Mouse (Mus musculus) liver, adult 2 months (tissue): ENCODE measurements at regions not wholly inside any gene's neighbourhood (a gene's known extent, or its start where the extent isn't known, plus 50 kb on each side); places are given as distances from the start of the nearest gene placed in this dataset.

Experiments used
- DNase-seq: peaks from one replicate; pipeline ENCODE4 v3.0.0-alpha.2; 2011; ENCODE audit warnings: low read depth, low spot score; ENCODE audit errors: extremely low read depth
- H3K27ac ChIP-seq: fragments of 200-500 bp; replicated peaks from 2 replicates; pipeline ENCODE4 v1.5.1; 2012; ENCODE audit warnings: low read depth, mild to moderate bottlenecking, control low read depth, inconsistent platforms, low read length; ENCODE audit not compliant: insufficient read depth
- H3K27me3 ChIP-seq: fragments of 200-500 bp; 2 replicates; pipeline ENCODE4 v1.6.1; 2012; ENCODE audit warnings: mild to moderate bottlenecking, moderate library complexity, low read length, inconsistent platforms; ENCODE audit not compliant: control insufficient read depth, insufficient read depth
- H3K36me3 ChIP-seq: fragments of 200-500 bp; 2 replicates; pipeline ENCODE4 v1.6.1; 2012; ENCODE audit warnings: low read length, inconsistent platforms; ENCODE audit not compliant: control insufficient read depth, insufficient read depth
- H3K4me1 ChIP-seq: fragments of 200-500 bp; 2 replicates; pipeline ENCODE4 v1.6.1; 2011; ENCODE audit warnings: low read length; ENCODE audit not compliant: control insufficient read depth, insufficient read depth
- H3K4me3 ChIP-seq: fragments of 200-500 bp; 2 replicates; pipeline ENCODE4 v1.5.1; 2011; ENCODE audit warnings: low read depth, mild to moderate bottlenecking, control low read depth, low read length, moderate library complexity; ENCODE audit not compliant: insufficient read depth
- H3K79me2 ChIP-seq: fragments of 200-500 bp; 2 replicates; pipeline ENCODE4 v1.6.1; 2012; ENCODE audit warnings: inconsistent platforms, mild to moderate bottlenecking, low read length, moderate library complexity; ENCODE audit not compliant: control insufficient read depth, insufficient read depth
- H3K9ac ChIP-seq: fragments of 200-500 bp; 2 replicates; pipeline ENCODE4 v1.6.1; 2012; ENCODE audit warnings: low read depth, mild to moderate bottlenecking, control low read depth, inconsistent platforms, low read length
- CTCF ChIP-seq: fragments of 200-500 bp; IDR thresholded peaks from 2 replicates; pipeline ENCODE4 v1.5.1; 2011; ENCODE audit warnings: low read depth, low read length, control low read depth
- POLR2A ChIP-seq: fragments of 200-500 bp; IDR thresholded peaks from 2 replicates; pipeline ENCODE4 v1.6.1; 2011; ENCODE audit warnings: low read length, control low read depth; ENCODE audit not compliant: insufficient read depth; ENCODE audit errors: extremely low read depth
- WGBS: fragments of 180-500 bp; shearing (Covaris S2); methylation state at CpG from one replicate; pipeline ENCODE4 v1.1.7; 2018; 5-methylcytosine and 5-hydroxymethylcytosine counted together

GRCm38 (mm10) chr2:84184288-84185015 lies 194.1 kb downstream of the Gm13691 start:
- no peaks in the 10 kb centered on the region for H3K79me2 ChIP-seq
- H3K9ac ChIP-seq = no peak overlapping the region; the same call in 1 of the 2 replicates
- no peaks in the 10 kb centered on the region for H3K36me3 ChIP-seq
- TF ChIP-seq CTCF = no peak
- no peak for TF ChIP-seq POLR2A
- H3K4me1 ChIP-seq = no peaks in the 10 kb centered on the region
- 69% methylated on average over 19 of the region's 19 CpGs for WGBS
- peak overlapping the region; percentile 92 for H3K27ac ChIP-seq
- peak overlapping the region; percentile 17; the same call in 1 of the 2 replicates for H3K4me3 ChIP-seq
- peak; percentile 22 for DNase-seq
- H3K27me3 ChIP-seq = no peaks in the 10 kb centered on the region

DNA sequence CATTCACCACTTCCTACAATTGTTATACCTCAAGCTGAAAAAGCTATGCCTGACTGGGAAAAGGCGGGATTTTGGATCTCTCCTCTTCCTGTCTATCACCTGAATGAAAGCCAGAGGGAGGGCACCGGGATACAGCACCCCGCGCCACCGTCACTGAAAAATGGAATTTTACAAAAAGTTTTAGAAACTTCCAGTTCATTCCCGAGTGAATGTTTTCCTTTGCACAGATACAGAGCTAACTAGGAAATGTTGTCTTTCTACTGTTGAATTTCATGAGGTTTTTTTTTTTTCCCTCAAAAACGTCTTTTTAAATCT lies 194.6 kb downstream of the Gm13691 start:
- TF ChIP-seq POLR2A = no peak
- no peak for TF ChIP-seq CTCF
- Histone ChIP-seq H3K27ac (peak overlapping the region; percentile 92), H3K36me3 (no peaks in the 10 kb centered on the region), H3K4me3 (no peak overlapping the region), H3K4me1 (no peaks in the 10 kb centered on the region), H3K79me2 (no peaks in the 10 kb centered on the region), H3K9ac (no peak overlapping the region), H3K27me3 (no peaks in the 10 kb centered on the region)
- WGBS = 67% methylated on average over 7 of the region's 7 CpGs
- DNase-seq = no peak

GRCm38 (mm10) chr2:84186126-84186701 lies 195.9 kb downstream of the Gm13691 start:
- peak; percentile 23 for DNase-seq
- Histone ChIP-seq H3K27me3 (no peaks in the 10 kb centered on the region), H3K9ac (no peak overlapping the region), H3K4me1 (no peaks in the 10 kb centered on the region), H3K27ac (no peak overlapping the region), H3K4me3 (no peak overlapping the region), H3K79me2 (no peaks in the 10 kb centered on the region), H3K36me3 (no peaks in the 10 kb centered on the region)
- no peak for TF ChIP-seq POLR2A
- TF ChIP-seq CTCF = peak; percentile 64
- WGBS = 50% methylated on average over 9 of the region's 9 CpGs

GRCm38 (mm10) chr2:84187456-84187855 lies 197.1 kb downstream of the Gm13691 start:
- 97% methylated on average over 4 of the region's 4 CpGs for WGBS
- no peak for DNase-seq
- H3K4me3 ChIP-seq = no peak overlapping the region
- no peak overlapping the region for H3K27ac ChIP-seq
- TF ChIP-seq CTCF (no peak), POLR2A (no peak)
- H3K9ac ChIP-seq = no peak overlapping the region
- H3K79me2 ChIP-seq = no peaks in the 10 kb centered on the region
- no peaks in the 10 kb centered on the region for H3K27me3 ChIP-seq
- no peaks in the 10 kb centered on the region for H3K36me3 ChIP-seq
- H3K4me1 ChIP-seq = no peaks in the 10 kb centered on the region

- H3K36me3 ChIP-seq = no peaks in the 10 kb centered on the region
- H3K4me1 ChIP-seq = no peaks in the 10 kb centered on the region
- no peak for DNase-seq
- no peaks in the 10 kb centered on the region for H3K79me2 ChIP-seq
- no peak overlapping the region for H3K27ac ChIP-seq
- H3K9ac ChIP-seq = no peak overlapping the region
- 86% methylated on average over 3 of the region's 3 CpGs for WGBS
- no peaks in the 10 kb centered on the region for H3K27me3 ChIP-seq
- no peak overlapping the region for H3K4me3 ChIP-seq
- TF ChIP-seq POLR2A (no peak), CTCF (no peak)
Observed at GRCm38 (mm10) chr2:84189302-84189701, 198.9 kb downstream of the Gm13691 start.

DNA sequence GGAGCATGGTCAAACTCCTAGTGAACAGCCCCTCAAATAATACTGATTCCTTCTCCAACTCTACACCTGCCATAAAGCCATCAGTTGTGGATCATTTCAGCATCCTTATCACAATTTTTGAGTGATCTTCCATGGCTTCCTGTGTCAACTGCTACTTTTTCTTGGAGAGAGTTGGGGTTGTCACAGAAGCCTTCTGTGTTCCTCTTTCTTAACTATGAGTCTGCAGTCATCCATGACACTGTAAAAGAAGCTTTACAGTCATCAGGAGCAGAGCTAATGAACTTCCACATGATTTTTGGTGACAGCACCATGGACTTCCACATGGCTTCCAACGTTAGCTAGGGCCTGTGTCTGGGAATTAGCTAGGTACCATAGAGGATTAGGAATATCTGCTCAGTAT lies 208.1 kb downstream of the Calcrl start:
- WGBS = 89% methylated on average over 1 of the region's 1 CpGs
- H3K27ac ChIP-seq = no peak overlapping the region
- no peak for TF ChIP-seq CTCF
- TF ChIP-seq POLR2A = no peak
- no peak overlapping the region for H3K9ac ChIP-seq
- H3K4me3 ChIP-seq = no peak overlapping the region
- no peaks in the 10 kb centered on the region for H3K36me3 ChIP-seq
- H3K79me2 ChIP-seq = no peaks in the 10 kb centered on the region
- no peaks in the 10 kb centered on the region for H3K4me1 ChIP-seq
- H3K27me3 ChIP-seq = no peaks in the 10 kb centered on the region
- DNase-seq = no peak
